Mouse (Mus musculus) urinary bladder, postnatal 36 days (tissue): Measurements from ENCODE around the gene Ifna1.
"Not testable (repeated sequence)": the region's sequence is repeated elsewhere in the genome, so short reads cannot be mapped to it uniquely, and the experiment has no call there.

ENCODE experiments used
- DNase-seq, 2 experiments: peaks; one replicate each; pipeline ENCODE4 v3.0.0; 2022; ENCODE audit warnings: low spot score in 2 of 2, mixed read lengths in 1 of 2

The Ifna1 gene

GRCm38 (mm10) chr4:88849698-88850097 lies at the start of gene Ifna1:
Gene Ifna1, plus strand, starts transcription at chr4:88850087.
- DNase-seq = no peak

GRCm38 (mm10) chr4:88802954-88803353 lies 46.9 kb upstream of the Ifna1 start, which contains the start of gene Gm13287:
Gene Gm13287, plus strand, starts transcription at chr4:88803254.
- DNase-seq = not testable (repeated sequence)

- DNase-seq = not testable (repeated sequence)
These were observed 44.7 kb upstream of the Ifna1 start, which contains the start of gene Gm13288 for GRCm38 (mm10) chr4:88805231-88805630. Gene Gm13288, plus strand, starts transcription at chr4:88805531.

- DNase-seq = peak in 1 of 2 experiments; percentile 36
These were observed 44.1 kb upstream of the Ifna1 start for GRCm38 (mm10) chr4:88805761-88806160.

GRCm38 (mm10) chr4:88815928-88816327 lies 34.0 kb upstream of the Ifna1 start, which contains the start of gene Ifna7:
Gene Ifna7, plus strand, starts transcription at chr4:88816228.
- no peak for DNase-seq

GRCm38 (mm10) chr4:88819659-88820058 lies 30.2 kb upstream of the Ifna1 start, which contains the start of gene Ifna11:
Gene Ifna11, plus strand, starts transcription at chr4:88819959.
- DNase-seq = no peak

- no peak for DNase-seq
These were observed 26.9 kb upstream of the Ifna1 start for GRCm38 (mm10) chr4:88822995-88823394.

GRCm38 (mm10) chr4:88827116-88827515 lies 22.8 kb upstream of the Ifna1 start, which contains the start of gene Ifna6:
Gene Ifna6, plus strand, starts transcription at chr4:88827416.
- not testable (repeated sequence) for DNase-seq

- peak in 1 of 2 experiments; percentile 9 for DNase-seq
These were observed 19.4 kb upstream of the Ifna1 start for GRCm38 (mm10) chr4:88830523-88830922.

GRCm38 (mm10) chr4:88835225-88835624 lies 14.7 kb upstream of the Ifna1 start, which contains the start of gene Ifna5:
Gene Ifna5, plus strand, starts transcription at chr4:88835525.
- DNase-seq = not testable (repeated sequence)

- no peak for DNase-seq
These were observed 11.1 kb upstream of the Ifna1 start for GRCm38 (mm10) chr4:88838828-88839227.

GRCm38 (mm10) chr4:88840058-88840457 lies 9.8 kb upstream of the Ifna1 start:
- no peak for DNase-seq

- DNase-seq = no peak
These were observed 8.4 kb upstream of the Ifna1 start, which contains the start of gene Ifna4 for GRCm38 (mm10) chr4:88841438-88841911. Gene Ifna4, plus strand, starts transcription at chr4:88841861.

GRCm38 (mm10) chr4:88845334-88845733 lies 4.6 kb upstream of the Ifna1 start:
- DNase-seq = no peak

GRCm38 (mm10) chr4:88851026-88851763 lies 1.3 kb downstream of the Ifna1 start:
- no peak for DNase-seq

- DNase-seq = no peak
These were observed 9.3 kb downstream of the Ifna1 start for GRCm38 (mm10) chr4:88859214-88859613.

- DNase-seq = no peak
These were observed 13.4 kb downstream of the Ifna1 start for GRCm38 (mm10) chr4:88863309-88863708.

GRCm38 (mm10) chr4:88864599-88864998 lies 14.7 kb downstream of the Ifna1 start:
- no peak for DNase-seq

GRCm38 (mm10) chr4:88865011-88865569 lies 15.2 kb downstream of the Ifna1 start:
- no peak for DNase-seq

- peak; percentile 71 to 80 for DNase-seq
These were observed 17.6 kb downstream of the Ifna1 start for GRCm38 (mm10) chr4:88867366-88867925.

GRCm38 (mm10) chr4:88867926-88868911 lies 18.3 kb downstream of the Ifna1 start:
- DNase-seq = peak in 1 of 2 experiments; percentile 15
